Mouse (Mus musculus) c-Kit-positive CD71-negative TER-119-negative erythroid progenitor cells, embryonic 14.5 days (primary cell): ENCODE data around the gene Inpp5b.
A peak's percentile ranks its signal among the peaks of the same experiment; 100 is the strongest.
"Not testable (repeated sequence)": the region's sequence is repeated elsewhere in the genome, so short reads cannot be mapped to it uniquely, and the experiment has no call there.

Source experiments
- DNase-seq: peaks from one replicate; pipeline ENCODE4 v3.0.0-alpha.2; 2013; ENCODE audit warnings: low read depth

The Inpp5b gene

DNA sequence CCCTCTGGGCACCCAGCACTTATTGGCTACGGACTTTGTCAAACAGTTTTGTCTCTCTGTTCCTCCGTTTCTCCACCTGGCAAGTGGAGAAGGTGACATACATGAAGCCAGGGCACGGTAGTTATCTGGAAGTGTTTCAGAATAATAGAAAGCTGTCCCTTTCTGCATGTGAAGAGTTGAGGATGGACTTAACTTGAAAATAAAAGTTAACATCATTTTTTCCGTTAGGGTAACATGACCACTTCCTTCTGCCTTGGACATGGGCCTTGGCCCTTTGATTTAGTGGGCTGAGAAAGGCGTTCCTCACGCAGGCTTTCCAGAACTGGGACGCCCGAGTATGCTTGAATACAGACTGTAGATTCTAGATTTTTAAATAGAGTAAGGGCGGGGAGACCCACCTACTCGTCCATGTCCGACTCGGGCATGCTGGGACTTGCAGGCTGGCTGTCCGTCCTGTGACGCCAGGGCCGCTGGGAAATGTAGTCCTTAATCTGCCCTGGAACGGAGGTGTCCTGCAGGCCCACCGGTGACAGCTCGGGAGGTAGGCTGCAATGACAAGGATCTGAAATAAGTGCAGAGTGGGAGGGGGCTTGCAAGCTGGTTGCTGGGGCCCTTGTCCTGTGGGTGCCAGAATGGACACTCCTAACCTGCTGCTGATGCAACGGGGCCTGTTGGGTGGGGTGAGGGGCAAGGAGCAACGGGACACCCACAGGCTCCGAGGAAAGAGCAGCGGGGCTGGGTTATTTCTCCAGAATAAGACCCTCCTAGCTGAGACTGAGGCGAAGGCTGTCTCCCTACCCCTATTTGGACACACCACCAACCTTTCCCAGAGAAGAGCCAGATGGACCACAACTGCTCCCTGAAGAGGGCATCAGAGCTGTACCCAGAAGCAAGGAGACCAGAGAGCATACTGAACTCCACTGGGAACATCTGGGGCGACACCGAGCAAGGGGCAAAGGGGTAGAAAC, at the start of gene Inpp5b:
TSS of gene Inpp5b (plus strand) at position 475 of the 968 bp plus-strand sequence.
- peak; percentile 52 for DNase-seq

DNA sequence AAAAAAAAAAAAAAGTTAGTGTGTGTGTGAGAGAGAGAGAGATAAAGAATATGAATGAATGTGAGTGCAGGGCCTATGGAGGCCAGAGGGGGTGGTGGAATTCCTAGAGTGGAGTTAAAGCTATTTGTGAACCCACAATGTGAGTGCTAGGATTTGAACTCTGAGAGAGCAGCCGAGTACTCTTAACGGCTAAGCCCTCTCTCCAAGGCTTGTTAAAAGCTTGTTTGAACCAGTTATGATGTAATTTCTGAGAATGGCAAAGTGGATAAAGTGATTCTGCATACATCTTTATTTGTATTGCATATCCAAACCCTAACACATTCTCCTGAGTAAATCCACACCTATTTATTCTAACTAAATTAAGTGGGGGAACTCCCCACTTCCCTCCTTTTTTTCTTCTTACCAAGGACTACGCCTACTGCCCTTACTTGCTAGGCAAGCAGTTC, 49.2 kb upstream of the Inpp5b start:
- no peak for DNase-seq

DNA sequence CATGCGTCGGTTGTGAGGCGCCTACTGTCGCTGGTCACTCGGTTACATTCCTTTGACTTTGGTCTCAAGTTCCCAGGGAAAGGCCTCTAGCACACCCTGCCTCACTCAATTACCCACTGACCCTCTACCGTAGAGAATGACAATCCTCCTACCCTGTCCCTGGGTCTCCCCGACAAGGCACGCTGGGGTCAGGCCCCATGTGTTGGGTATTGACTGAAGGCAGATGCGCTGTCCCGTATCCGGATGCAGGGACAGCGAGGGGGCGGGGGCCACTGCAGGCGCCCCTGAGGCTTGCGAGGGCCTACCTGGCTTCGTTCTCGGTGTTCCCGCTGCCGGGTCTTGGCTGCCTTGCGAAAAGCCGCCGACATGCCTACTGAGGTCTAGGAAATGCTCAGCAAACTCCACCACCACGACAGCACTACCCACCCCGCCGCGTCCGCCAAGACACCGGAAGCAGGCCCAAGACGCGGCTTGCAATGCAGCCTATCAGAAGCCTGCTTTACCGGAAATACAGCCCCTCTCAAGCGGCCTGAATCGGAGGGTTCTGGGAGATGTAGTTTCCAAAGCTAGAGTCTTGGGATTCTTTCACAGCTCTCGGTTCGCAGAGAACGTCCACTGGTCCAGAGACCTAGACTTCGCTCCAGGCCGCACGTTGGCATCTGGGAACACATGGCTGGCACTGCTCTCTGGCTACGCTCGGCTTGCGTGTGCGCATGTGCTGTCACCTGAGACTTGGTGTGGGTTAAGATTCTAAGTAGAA, 48.3 kb upstream of the Inpp5b start, which contains the start of gene Utp11:
TSS of gene Utp11 (minus strand) at position 466 of the 760 bp plus-strand sequence.
- peak; percentile 81 for DNase-seq

- DNase-seq, result no peak
Observed at GRCm38 (mm10) chr4:124694572-124694971, 47.1 kb upstream of the Inpp5b start.

GRCm38 (mm10) chr4:124695786-124696516, 45.7 kb upstream of the Inpp5b start:
- DNase-seq, result no peak

GRCm38 (mm10) chr4:124699791-124700190, 41.9 kb upstream of the Inpp5b start:
- DNase-seq, result no peak

DNA sequence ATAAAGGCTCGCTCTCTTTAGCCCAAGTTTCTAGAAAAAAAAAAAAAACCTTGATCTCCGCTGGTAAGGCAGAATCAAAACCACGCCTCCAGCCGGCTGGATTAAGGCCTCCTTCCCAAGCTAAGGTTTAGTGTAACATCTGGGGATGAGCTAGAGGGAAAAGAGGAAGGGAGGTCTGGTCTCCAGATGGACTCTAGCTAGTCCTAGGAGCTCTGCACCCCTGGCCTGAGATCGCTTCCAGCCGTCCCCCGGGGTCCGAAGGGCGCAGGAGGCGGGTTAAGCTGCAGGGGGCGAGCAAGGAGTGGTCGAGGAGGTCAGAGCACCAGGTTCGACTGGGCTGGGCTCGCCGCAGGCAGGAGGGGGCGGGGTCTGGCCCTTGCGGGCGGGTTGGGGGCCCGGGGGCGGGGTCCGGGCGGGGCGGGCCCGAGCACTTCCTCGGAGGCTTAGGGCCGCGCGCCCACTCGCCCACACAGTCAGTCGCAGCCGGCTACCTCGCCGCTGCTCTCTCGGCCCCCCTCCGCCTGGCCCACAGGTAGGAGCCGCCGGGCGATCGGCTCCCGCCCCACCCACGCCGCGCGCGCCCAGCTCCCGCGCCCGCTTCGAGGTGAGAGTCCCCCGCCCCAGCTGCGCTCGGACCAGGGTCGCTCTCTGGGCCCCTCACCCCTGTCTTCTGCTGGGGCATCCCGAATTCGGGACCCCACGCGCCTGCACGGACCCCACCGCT, 41.2 kb upstream of the Inpp5b start, which contains the start of gene Fhl3:
TSS of gene Fhl3 (plus strand) at position 454 of the 724 bp plus-strand sequence.
- DNase-seq, result no peak

- DNase-seq, result no peak
Observed at GRCm38 (mm10) chr4:124701052-124701845, 40.4 kb upstream of the Inpp5b start.

GRCm38 (mm10) chr4:124701916-124702315, 39.7 kb upstream of the Inpp5b start:
- no peak for DNase-seq

DNA sequence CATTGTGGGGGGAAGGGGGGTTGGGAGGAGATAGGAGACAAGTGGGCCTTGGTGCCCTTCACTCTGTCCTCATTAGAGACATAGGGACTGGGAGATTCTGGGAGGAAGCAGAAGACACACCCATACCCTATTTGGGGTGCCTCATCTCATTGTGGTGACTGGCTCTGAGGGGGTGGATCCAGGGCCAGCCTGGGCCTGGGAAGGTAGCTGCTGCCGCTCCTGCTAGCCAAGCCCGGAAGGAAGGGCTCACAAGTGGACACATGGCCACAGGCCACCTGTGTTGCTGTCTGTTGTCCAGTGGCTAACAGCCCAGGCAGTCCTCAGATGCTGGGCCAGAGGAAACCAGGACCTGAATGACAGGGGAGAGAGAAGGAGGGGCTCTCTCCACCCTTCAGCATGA, 38.2 kb upstream of the Inpp5b start:
- no peak for DNase-seq

- no peak for DNase-seq
Observed at GRCm38 (mm10) chr4:124703881-124704796, 37.5 kb upstream of the Inpp5b start.

DNA sequence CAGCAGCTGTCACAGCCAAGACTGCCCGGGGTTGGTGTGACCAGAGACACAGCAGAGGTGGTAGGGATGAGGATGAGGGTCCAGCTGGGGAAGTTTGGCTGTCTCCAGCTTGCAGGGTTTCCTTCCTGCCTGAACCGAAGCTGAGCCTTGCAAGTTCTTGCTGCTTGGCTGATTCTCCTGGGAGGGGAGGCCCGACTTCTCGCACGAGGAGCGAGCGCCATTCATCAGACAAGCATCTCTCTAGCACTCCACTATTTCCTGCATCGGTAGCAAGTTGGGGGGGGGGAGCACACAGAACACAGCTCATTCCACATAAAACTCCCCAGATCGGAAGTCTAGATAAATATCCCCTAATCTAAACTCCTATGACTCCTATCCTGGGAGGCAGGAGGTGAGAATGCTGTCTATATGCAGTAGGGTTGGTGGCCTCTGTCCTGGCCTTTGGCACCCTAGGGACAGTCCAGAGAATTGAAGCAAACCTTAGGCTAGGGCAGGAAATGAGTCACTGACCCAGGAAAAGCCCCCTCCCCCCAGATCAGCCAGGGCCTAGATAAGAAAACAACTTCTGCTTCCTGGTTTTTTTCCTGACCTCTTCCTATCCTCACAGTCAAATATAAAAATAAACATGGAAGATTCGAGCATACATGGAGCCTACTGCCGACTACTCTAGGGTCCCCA, 36.7 kb upstream of the Inpp5b start:
- DNase-seq, result no peak

DNA sequence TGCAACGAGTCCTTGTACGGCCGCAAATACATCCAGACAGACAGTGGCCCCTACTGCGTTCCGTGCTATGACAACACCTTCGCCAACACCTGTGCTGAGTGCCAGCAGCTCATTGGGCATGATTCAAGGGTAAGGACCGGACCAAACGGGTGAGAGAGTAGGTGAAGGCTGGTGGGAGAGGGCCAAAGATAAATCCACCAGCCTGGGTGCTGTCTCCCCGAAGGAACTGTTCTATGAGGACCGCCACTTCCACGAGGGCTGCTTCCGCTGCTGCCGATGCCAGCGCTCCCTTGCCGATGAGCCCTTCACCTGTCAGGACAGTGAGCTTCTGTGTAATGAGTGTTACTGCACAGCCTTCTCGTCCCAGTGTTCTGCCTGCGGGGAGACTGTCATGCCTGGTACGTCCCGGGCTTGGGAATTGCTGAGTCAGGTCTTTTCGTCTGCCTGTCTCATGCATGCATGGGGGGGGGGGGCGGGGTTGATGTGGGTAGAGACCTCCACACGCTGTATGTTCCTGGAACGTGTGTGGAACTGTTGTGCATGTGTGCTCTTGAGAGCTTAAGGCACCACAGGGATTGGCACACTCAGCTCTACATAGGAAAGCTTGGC, 35.9 kb upstream of the Inpp5b start:
- no peak for DNase-seq

- DNase-seq, result not testable (repeated sequence)
Observed at GRCm38 (mm10) chr4:124707381-124708199, 34.1 kb upstream of the Inpp5b start.

DNA sequence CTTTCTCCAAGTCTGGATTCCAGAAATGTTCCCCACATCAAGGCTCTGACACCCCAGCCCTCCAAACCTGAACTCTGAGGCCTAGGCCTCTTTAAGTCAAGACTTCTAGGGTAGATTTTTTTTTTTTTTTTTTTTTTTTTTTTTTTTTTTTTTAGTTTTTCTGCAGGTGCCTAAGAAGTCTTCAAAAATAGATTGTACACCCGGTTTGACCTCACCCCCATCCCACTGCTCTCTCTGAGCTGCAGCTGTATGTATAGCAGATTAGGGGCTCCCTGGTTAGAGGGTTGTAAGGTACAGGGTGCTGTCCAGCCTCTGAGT, 33.5 kb upstream of the Inpp5b start:
- DNase-seq, result not testable (repeated sequence)

GRCm38 (mm10) chr4:124708518-124709477, 32.9 kb upstream of the Inpp5b start:
- DNase-seq, result peak; percentile 76
